Mouse (Mus musculus) adrenal gland, postnatal 10 days (tissue): ENCODE data around the gene Etv1. TPM values are rescaled to one million over a fixed set of nuclear protein-coding genes. Genes with fewer than 3 reads are reported as not detected.
"Not testable (repeated sequence)": the region's sequence is repeated elsewhere in the genome, so short reads cannot be mapped to it uniquely, and the experiment has no call there.

Source experiments
- DNase-seq: peaks from one replicate; pipeline ENCODE4 v3.0.0; 2021; ENCODE audit warnings: mixed read lengths
- total RNA-seq, 2 experiments: library from RNA; stranded (reverse); gene quantifications; 2 replicates each; pipeline ENCODE4 v1.2.3; 2021

Gene Etv1
- total RNA-seq, 2 experiments from 2014 or later = 33.4 to 42.8 TPM

GRCm38 (mm10) chr12:38818320-38818719, 39.1 kb downstream of the Etv1 start:
- no peak for DNase-seq

GRCm38 (mm10) chr12:38820642-38821041, 41.5 kb downstream of the Etv1 start:
- no peak for DNase-seq

GRCm38 (mm10) chr12:38824405-38824804, 45.2 kb downstream of the Etv1 start:
- DNase-seq = no peak

- no peak for DNase-seq
Observed at GRCm38 (mm10) chr12:38832981-38833380, 53.8 kb downstream of the Etv1 start.

DNA sequence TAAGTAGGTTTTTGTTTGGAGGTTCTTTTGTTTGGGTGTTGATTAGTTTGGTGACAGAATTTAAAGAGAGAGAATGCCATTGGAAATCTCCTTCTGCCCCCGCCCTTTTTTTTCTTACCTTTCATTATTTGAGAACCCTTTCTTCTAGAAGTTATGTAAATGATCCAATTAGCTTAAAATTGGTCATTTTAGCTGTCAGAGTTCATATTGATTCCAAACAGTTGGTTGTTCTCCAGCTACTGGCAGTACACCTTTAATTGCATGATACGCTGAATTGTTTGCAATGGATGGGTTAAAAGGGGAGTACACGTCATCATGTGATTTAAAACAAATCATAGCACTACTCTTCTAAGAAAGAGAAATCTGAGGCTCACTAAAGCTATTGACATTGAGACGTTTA, 55.4 kb downstream of the Etv1 start:
- no peak for DNase-seq

- DNase-seq = not testable (repeated sequence)
Observed at GRCm38 (mm10) chr12:38834986-38835385, 55.8 kb downstream of the Etv1 start.

GRCm38 (mm10) chr12:38843801-38844295, 64.7 kb downstream of the Etv1 start:
- DNase-seq = no peak

- no peak for DNase-seq
Observed at GRCm38 (mm10) chr12:38847500-38848261, 68.5 kb downstream of the Etv1 start.

DNA sequence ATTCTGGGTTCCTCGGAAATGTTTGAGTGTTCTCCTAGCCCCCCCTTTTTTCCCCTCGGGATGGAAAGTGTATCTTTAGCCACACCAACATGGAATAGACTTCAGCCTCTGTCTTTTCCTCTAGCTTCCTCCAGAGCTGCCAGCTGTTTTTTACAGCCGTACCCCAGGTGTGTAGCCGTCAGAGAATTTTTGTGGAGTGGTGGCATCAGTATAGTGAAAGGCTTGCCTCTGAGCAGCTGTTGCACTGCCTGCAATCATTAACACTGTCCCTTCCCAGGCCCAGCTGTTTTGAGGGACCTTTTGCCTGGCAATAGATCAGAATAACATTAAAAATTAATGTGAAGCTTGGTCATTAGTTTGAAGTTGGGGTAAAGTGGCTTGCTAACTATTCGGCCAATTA, 70.8 kb downstream of the Etv1 start:
- no peak for DNase-seq

- no peak for DNase-seq
Observed at GRCm38 (mm10) chr12:38854274-38854673, 75.1 kb downstream of the Etv1 start.

DNA sequence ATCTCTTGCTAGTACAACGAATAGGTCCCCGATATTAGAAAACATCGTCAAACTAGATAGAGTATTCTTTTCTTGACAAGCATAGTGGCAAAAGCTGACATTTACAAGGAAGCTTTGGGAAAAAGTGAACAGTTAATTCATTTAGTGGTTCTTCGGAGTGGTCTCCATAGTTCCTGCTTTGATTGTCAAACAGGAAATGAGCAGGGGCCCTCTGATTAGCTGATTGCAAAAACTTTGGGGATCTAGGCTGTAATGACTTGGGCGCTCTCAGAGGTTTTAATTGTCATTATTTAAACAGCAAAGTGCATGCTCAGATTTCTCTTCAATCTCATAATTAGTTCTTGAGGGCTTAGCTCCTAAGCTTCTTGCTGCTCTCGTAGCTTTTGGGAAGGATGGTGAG, 75.6 kb downstream of the Etv1 start:
- DNase-seq = no peak

DNA sequence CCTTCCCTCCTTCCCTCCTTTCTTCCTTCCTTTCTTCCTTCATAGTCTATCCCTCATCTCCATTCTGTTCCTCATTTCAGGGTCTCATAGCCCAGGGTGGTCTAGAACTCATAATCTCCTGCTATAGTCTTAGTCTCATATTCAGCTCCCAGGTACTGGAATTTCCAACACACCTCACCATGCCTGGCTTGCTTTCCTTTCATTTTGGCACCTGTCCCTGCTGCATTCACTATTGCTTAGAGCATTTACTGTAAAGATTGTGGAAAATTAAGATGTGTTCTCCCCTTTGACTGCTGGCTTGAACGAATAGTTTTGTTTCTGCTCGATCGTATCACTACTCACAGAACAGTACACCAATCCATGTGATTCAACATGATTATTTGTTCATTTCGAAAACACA, 80.5 kb downstream of the Etv1 start:
- DNase-seq = no peak

- no peak for DNase-seq
Observed at GRCm38 (mm10) chr12:38860168-38861115, 81.3 kb downstream of the Etv1 start.

DNA sequence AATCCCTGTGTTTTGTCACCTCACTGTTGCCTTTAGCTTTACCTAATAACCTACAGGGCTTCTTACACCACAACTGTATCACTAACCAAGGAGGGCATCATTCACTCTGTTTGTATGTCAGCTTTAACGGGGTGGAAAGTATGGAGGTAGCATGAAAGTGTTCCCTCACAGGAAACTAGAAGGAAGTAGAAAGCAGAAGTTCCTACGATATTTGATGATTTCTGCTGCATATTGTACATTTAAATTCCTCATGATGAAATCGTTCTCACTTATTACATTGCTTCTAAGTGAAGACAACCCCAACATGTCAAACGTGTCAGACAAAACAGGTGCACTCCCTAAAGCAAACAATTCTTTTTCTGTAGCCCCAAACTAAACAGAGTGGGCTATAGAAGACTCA, 84.2 kb downstream of the Etv1 start:
- no peak for DNase-seq

GRCm38 (mm10) chr12:38863982-38864828, 85.0 kb downstream of the Etv1 start:
- DNase-seq = no peak

- peak; percentile 15 for DNase-seq
Observed at GRCm38 (mm10) chr12:38874470-38874995, 95.4 kb downstream of the Etv1 start.

DNA sequence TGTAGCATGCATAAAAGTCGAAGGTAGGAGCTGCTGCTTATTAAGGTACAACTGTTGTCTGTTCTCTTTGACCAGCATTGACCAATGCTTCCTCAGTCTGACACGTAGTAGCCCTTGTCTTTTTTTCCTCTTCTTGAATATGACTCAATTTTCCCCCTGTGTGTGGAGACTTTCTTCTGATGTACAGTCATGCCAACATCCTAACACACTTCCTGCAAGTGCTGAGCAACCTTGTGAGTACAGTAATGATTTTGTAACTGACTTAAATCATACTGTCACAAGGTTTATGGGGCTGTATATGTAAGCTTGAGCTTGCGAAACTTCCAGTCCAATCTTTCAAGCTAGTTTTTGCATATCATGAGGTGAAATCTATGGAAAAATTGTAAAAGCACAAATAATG, 125.3 kb downstream of the Etv1 start:
- DNase-seq = peak; percentile 7

GRCm38 (mm10) chr12:38906314-38906713, 127.1 kb downstream of the Etv1 start:
- no peak for DNase-seq

- peak; percentile 50 for DNase-seq
Observed at GRCm38 (mm10) chr12:38906812-38907211, 127.6 kb downstream of the Etv1 start.

GRCm38 (mm10) chr12:38908947-38909346, 129.8 kb downstream of the Etv1 start:
- DNase-seq = no peak
